Mouse (Mus musculus) retina, postnatal 7 days (tissue): ENCODE measurements around the gene Gtf3a.
"Not testable (repeated sequence)": the region's sequence is repeated elsewhere in the genome, so short reads cannot be mapped to it uniquely, and the experiment has no call there.

Source experiments
- DNase-seq: peaks from one replicate; pipeline ENCODE4 v3.0.0-alpha.2; 2012; ENCODE audit warnings: low read depth, low spot score

The Gtf3a gene

DNA sequence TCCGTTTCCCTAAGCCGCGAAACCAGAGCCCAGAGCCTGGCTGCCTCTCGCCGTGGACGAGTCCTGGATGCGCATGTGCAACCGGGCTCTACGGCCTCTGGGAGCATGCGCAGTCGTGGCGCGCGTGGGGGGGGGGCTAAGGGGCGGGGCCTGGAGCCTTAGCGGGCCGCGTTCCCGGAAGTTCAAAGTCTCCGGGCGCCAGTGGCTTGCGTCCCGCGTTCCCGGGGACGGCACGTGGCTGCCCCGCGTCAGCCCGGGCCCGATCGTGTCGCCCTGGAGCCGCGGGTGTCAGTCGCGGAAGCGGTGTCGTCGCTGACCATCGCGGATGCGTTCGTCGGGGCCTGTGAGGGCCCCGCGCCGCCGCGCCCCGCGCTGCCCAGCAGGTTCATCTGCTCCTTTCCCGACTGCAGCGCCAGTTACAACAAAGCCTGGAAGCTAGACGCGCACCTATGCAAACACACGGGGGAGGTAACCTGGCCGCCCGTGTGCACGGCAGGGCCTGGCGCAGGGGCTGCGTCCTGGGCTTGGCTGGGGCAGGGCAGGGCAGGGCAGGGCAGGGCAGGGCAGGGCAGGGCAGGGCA is at the start of gene Gtf3a:
Gtf3a (plus strand) TSS at position 150 of the 581 bp plus-strand sequence.
- peak; percentile 91 for DNase-seq

DNA sequence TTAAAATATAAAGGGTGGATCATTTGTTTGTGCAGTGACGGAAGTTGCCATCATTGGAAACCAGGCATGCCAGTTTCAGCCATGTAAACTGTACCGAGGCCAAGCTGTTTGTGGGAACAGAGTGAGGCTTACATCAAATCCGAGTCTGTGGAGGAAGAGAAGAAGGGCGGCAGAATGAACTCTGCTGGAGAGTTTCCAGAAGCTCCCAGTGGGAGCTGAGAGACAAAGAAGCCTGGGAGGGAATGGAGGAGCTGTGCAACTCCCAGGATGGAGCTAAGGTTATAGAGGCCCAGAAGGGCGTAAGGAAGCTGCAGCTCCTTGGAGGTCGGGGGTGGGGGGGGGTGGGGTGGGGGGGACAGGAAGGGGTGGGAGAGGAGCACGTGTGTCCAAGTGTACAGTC is 48.1 kb upstream of the Gtf3a start:
- DNase-seq: no peak

DNA sequence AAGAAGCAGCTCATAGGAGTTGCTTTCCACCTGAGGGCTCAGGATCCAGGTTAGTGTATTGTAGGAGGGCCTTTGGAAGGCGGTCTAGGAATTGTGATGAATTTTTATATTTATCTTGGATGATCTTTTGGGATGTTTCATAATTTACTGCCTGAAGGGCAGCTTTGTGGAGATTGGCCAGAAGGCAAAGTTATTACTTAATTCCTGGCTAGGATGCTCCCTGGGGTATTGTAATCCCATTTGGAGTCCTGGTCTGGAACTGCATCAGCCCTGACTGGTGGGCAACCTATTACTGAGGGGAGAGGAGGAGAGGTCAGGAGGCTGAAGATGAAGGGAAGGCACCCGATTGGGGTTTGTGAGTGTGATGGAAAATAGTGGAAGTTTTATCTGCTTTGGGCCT is 47.0 kb upstream of the Gtf3a start:
- DNase-seq: no peak

DNA sequence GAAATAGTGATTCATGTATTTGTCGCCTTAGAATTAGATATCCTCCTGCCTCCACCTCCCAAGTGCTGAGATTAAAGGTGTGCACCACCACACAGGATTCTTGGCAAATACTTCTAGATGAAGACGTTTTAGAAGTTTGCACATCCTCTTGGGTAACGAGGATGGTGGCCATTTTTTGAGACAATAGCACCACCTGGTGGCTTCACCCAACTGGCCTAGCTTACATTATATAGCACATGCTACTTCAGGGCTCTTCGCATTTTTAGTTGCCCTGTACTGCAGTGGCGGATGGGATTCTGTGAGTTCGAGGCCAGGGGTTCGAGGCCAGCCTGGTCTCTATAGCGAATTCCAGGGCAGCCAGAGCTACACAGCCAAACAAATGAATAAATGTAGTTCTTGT is 44.1 kb upstream of the Gtf3a start:
- peak; percentile 65 for DNase-seq

DNA sequence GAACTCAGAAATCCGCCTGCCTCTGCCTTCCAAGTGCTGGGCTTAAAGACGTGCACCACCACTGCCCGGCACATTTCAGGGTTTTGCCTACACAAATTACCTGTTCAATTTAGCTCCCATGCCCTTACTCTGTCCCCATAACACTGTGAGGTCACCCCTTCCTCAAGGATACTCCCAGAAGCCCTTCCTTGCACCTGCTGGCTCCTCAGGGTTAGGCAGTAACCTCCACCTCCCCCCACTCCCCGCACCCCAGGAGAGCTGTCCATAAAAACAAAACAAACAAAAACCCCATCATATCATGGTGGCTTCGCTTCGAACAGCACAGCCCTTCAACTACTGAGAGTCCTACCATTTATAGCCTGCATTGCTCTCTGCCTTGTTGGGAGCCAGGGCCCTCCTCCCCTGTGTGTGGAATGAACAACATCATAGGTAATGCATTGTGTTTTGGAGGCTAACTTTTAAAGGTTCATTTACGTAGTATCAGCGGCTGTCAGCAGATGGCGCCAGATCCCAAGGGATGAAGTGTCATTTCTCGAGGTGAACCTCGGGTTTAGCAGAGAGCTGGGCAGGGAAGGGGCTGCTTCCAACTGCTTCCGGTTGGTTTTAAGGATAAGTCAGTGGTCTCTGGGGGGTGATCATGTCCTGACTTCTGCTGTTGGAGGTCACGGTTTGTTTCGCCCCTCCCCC is 42.8 kb upstream of the Gtf3a start:
- DNase-seq: peak; percentile 62

DNA sequence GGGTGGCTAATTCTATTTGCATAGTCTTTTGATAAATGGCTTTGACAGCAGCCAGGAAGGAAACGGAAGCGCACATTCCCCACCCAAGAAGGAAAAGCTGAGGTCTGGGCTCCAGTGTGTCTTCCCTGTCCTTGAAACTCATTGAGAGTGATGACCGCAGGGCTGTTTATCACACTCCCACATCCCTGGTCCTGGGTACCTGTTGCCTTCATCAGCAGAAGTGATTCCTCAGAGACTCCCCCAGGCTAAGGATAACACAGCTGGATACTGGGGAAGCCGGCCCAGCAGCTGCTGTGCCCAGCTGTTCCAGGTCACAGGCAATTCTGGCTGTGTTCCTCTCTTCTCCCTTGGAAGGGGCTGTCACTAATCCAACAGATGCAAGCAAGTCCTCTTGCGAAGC is 40.9 kb upstream of the Gtf3a start:
- no peak for DNase-seq

DNA sequence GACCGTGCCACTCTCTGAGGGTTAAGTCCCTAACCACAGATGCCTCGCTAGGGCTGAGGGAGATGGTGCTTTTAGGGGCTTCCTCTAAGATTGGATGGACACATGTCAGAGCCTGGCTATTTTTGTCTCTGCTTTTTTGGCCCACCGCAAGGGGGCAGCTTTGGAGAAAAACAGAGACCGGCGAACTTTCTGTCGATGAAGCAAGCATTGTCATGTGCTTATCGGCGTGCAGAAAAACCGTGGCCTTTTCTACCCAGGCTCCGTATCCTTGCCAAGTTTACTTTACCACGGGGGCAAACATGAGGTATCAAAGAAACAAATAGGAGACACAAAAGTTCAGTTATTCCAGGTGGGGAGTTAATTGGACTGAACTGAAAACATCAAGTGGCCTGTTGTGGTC is 39.8 kb upstream of the Gtf3a start:
- no peak for DNase-seq

DNA sequence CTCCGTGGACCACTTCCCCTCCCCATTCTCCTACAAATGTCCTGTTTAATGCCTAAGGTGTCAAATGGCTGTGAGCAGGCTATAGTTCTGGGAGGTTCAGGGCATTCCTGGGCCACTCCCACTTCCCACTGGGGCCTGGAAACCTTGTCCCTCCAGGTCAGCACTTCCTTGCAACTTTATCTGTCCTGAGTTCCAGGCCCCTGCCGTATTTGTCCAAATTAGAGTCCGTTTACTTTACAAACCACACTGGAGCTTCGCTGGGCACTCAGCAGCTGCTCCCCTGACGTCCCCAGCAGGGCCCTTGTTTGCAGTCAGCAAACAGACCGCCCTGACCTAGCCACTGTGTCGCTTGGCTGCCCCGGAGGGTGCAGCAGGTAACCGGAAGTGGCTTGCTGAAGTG is 36.3 kb upstream of the Gtf3a start:
- no peak for DNase-seq

DNA sequence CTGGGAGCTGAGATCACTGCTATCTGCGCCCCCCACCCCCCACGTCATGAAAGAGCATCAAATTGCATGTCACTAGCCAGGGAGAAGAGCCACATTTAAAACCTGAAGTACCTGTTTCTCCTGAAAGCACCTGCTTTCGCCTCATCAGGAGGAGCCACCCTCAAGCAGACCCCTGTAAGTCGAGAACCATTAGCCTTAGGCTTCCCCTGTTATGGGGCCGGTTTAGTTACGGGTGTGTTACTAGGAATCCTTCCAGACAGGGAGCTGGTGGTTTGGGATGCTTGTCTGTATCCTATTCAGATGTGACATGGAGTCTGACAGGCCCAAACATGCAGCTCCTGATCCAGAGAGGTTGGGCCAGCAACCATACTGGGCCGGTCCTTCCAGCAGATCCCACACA is 35.1 kb upstream of the Gtf3a start:
- no peak for DNase-seq

DNA sequence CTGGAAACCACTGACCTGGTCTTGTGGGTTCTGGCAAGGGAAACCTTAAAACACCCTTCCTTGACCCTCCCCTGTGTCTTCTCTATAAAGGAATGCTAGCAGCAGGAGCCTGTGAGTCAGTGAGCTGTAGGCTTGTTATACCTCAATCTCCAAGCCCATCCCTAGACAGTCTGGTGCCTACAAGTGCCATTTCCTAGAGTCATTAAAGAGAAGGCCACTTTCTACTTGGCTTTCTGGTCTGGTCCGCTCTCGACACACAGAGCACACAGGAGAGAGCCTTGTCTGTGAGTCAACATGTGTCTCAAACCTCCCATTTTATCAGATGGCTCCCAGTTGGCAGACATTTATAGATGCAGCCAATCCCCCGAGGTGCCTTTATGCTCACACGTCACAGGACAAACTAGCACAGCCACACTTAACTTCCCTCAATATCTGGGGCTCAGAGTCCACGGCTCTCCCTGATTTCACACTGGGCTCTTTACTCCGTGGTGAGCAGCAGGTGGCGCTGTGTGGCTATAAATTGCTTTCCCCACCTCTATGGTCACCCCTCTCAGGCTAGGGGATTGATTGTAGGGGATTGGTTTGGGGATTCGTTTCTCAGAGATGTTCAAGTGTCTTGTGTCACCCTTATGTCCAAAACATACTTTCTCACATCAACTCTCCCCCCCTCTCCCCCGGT is 34.2 kb upstream of the Gtf3a start:
- DNase-seq: peak; percentile 42

DNA sequence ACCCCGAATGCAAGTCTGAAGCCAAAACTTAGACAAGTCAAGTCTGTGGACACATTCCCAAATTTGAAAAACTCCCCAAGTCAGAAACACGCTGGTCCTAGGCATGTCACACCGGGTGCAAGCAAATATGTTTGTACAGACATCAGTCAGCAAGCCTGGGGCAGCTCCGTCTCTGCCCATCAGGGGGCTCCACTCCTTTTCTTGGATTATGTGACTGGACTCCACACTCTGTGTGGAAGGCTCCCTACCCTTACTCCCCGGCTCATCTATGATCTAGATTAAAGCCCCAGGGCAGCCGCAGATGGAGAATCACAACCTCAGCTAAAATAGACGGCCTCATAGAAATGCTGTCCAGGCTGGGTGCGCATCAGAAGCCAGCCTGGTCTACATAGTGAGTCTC is 32.2 kb upstream of the Gtf3a start:
- DNase-seq: no peak

DNA sequence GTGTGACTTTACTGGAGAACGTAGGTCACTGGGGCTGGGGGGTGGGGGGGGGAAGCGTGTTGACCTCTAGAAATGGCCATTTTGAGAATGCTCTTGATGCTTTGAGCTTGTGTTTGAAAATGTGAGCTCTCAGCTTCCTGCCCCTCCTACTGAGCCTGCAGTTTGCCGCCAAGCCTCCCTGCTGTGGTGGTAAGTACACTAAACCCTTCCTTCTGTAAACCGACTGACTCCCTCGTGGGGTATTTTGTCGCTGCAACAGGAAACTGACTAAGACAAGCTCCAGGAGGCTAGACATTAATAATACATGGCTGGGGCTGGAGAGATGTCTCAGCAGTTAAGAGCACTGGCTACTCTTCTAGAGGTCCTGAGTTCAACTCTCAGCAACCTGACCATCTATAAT is 31.7 kb upstream of the Gtf3a start:
- no peak for DNase-seq

DNA sequence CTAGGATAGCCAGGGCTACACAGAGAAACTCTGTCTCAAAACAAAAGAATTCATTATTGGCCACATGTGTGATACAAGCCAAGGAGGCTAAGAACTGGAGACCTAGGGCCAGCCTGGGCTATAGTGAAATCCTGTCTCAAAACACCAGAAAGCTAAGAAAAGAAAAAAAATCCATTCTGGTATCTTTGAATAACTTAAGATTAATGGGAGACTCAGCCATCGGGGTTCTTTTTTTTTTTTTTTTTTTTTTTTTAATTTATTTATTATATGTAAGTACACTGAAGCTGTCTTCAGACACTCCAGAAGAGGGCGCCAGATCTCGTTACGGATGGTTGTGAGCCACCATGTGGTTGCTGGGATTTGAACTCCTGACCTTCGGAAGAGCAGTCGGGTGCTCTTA is 31.1 kb upstream of the Gtf3a start:
- DNase-seq: not testable (repeated sequence)

DNA sequence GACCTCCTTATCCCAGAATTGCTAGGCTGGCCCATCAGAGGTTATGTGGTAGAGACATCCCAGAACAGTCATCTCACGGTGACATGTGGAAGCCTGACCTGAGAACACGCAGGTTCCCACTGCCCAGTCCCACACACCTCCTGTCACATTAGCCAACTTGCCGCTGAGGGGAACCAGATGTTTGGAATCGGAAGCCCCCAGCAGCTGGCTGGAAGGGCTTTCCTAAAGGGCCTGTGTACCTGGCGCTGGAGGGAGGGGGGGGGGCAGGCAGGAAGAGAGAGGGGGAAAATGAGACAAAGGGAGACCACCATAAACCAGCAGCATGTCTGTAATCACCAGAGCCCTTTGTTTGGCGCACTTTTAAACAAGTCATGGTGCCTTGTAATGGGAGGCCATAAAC is 28.6 kb upstream of the Gtf3a start:
- DNase-seq: no peak

DNA sequence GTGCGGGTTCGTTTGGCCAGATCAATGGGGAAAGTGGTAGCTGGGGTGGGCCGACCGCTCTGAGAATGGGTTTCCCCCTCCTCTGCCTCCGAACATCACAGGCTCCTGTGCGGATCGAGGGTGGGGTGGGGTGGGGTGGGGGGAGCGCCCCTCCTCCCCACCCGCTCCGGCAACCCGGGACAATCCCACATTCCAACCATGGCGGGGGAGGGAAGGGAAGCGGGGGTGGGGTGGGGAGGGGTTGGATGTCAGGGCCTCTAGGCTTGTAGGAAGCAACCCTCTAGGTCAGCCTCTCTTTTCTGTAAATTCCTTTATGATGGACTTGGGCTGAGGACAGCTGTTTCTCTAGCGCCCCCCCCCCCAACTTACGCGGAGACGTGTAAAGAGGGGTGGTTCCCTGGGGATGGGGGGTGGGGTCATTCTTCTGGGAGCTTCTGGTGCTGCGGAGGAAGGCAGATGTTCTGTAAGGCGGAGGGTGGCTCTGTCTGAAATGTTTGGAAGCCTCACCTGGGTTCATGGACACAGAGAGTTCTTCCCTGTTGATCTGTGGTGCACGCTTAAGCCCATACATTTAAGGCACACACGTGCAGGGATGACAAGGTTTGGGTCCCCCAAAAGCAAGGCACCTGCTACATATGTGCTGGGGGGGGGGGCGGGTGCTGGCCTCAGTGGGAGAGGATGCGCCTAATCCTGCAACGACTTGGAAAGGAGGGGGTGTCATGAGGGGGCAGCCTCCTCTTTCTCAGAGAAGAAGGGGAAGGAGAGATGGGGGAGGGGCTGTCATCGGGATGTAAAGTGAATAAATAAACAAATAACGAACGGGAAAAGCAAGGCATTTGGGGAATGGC is 27.9 kb upstream of the Gtf3a start:
- DNase-seq: no peak

DNA sequence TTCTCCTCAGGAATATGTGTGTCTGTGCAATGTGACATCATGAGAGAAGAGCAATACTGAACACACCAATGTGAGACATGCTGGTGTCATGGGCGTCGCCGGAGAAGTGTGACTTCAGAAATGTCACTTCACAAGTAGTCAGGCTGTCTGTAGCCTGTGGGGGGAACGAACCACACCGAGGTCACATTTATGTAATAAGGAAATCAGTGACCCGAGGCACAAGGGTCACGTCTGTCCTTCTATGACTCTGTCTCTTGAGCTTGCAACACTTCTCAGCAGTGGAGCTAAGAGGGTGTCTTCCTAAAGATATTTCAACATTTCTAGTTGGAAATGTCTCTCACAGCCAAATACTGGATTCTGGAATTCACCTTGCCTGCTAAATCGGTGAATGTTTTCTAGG is 27.2 kb upstream of the Gtf3a start:
- no peak for DNase-seq

DNA sequence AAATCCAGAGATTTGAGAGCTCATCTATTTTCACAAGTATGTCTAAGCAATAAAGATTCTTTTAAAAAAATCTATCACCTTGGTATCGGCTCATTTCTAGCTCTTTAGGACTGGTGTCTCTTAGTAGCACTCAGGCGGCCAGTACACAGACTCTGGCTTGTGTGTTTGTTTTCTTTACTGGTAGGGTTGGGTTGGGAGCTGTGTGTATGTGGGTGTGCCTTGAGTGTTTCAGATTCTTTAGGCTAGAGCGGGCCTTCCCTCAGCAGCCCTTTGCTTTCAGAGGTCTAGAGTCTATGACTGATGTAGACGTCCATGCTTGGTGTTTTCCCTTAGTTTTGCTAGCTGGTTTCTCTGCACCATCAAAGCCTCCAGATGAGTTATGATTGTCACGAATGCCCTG is 24.9 kb upstream of the Gtf3a start:
- DNase-seq: no peak

DNA sequence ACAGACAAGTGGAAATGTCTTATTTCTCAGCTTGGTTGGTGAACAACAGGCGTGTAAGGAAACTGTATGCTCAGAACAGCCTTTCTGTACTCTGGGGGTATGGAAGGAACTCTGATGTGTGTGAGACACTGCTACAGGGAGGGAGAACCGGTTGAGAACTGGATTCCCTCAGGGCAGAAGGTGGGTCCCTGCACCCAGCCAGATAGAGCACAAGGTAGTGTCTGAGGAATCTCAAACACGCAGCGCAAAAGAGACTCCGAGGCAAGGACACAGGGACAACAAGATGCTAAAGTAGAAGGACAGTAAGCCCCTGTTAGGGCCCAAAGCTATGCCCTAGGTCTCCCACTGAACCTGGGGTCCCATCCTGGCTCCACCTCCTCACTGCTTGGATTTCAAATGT is 21.8 kb upstream of the Gtf3a start:
- DNase-seq: no peak

DNA sequence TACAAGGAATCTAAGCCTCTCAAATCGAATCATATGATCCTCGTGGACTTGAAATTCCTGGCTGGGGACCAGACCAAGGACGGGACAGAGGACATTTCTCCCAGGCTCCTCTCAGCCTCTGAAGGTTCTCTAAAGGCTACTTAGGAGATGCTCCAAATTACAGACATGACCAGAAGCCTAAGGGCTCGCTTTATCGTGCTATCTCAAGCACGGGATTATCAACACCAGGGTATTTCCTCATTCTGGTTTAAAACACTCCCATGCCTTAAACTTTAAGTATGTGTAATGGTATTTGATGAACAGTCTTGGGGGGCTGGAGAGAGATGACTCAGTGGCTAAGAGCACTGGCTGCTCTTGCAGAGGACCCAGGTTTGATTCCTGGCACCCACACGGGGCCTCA is 17.0 kb upstream of the Gtf3a start:
- no peak for DNase-seq

DNA sequence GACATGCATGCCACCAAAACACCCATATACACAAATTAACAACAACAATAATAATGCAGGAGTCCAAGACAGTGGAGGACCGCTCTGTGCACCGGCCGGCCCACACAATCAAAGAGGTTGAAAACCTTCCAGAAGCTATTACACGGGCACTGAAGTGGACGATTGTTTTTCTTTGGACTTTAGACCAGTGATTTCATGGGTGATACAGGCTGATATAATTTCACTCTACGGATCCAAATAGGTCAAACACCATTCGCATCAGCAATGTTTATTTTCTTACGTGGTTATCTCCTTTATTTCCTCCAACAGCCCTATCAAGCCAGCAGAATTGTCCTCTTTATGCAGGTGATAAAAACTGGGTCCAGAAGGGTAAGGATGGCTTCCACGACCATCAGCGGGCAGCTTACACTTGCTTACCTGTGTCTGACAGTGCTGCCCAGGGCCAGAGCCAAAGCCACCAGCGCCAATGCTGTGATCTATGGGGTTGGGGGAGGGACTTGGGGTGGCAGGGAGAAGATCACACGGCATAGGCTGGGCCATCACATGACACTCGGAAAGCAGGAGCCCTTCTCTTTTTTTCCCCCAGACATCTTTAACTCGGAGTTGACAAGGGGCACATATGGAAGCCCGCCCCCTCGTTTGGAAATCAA is 16.4 kb upstream of the Gtf3a start:
- DNase-seq: no peak

DNA sequence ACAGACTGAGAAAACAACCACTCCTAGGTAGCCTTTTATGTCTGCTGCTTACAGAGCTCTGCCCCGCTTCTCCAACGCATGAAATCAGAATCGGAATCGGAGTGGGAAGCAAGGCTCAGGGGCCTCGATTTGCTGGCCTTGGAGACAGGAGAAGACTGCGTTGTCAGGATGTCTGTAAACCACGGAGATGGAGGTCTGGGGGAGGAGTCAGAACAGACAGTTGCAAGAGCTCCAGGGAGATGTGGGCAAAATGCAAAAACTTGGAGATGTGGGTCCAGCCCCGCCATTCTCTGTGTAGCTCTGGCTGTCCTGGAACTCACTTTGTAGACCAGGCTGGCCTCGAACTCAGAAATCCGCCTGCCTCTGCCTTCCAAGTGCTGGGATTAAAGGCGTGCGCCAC is 15.0 kb upstream of the Gtf3a start:
- DNase-seq: no peak
